Mouse (Mus musculus) MEL (cell line): ENCODE measurements around the gene Cab39. TPM values are rescaled to one million over a fixed set of nuclear protein-coding genes. Genes with fewer than 3 reads are reported as not detected.
A peak's percentile ranks its signal among the peaks of the same experiment; 100 is the strongest.

Experiments used
- DNase-seq: peaks from one replicate; pipeline ENCODE4 v3.0.0; 2011; ENCODE audit warnings: low read depth, low spot score
- H3K27ac ChIP-seq: 2 replicates; pipeline ENCODE4 v1.5.1; 2012; ENCODE audit warnings: low read depth, mild to moderate bottlenecking, control low read depth, low read length, moderate library complexity; ENCODE audit not compliant: control insufficient read depth
- H3K27me3 ChIP-seq, 2 experiments: fragments of 150-350 bp in 1 of 2; sonication (generic) in 1 of 2; 2 replicates each; pipeline ENCODE4 v1.6.1; 2012; ENCODE audit warnings: low read length in 2 of 2, mild to moderate bottlenecking in 2 of 2, improper control_type of control experiment in 1 of 2, moderate library complexity in 1 of 2; ENCODE audit not compliant: insufficient read depth in 2 of 2, control insufficient read depth in 1 of 2
- H3K36me3 ChIP-seq, 2 experiments: 2 replicates each; pipeline ENCODE4 v1.6.1; 2012 to 2014; ENCODE audit warnings: low read length in 2 of 2, improper control_type of control experiment in 1 of 2, inconsistent platforms in 1 of 2, mild to moderate bottlenecking in 1 of 2; ENCODE audit not compliant: insufficient read depth in 2 of 2, control insufficient read depth in 1 of 2
- H3K4me1 ChIP-seq, 2 experiments: fragments of 150-350 bp in 1 of 2; sonication (generic) in 1 of 2; 2 replicates each; pipeline ENCODE4 v1.6.1; 2012; ENCODE audit warnings: low read length in 2 of 2, improper control_type of control experiment in 1 of 2, mild to moderate bottlenecking in 1 of 2; ENCODE audit not compliant: insufficient read depth in 2 of 2, control insufficient read depth in 1 of 2
- H3K4me3 ChIP-seq, 2 experiments: fragments of 150-350 bp in 1 of 2; sonication (generic) in 1 of 2; 2 replicates each; pipeline ENCODE4 v1.5.1; 2012; ENCODE audit warnings: low read depth in 2 of 2, low read length in 2 of 2, mild to moderate bottlenecking in 2 of 2, moderate library complexity in 2 of 2, control low read depth in 1 of 2, improper control_type of control experiment in 1 of 2; ENCODE audit not compliant: control insufficient read depth in 1 of 2, insufficient read depth in 1 of 2
- H3K79me2 ChIP-seq: 2 replicates; pipeline ENCODE4 v1.6.1; 2012; ENCODE audit warnings: mild to moderate bottlenecking, low read length, moderate library complexity; ENCODE audit not compliant: control insufficient read depth, poor library complexity, insufficient read depth
- H3K9ac ChIP-seq: 2 replicates; pipeline ENCODE4 v1.6.1; 2012; ENCODE audit warnings: low read depth, mild to moderate bottlenecking, control low read depth, low read length, moderate library complexity; ENCODE audit not compliant: control insufficient read depth, poor library complexity, severe bottlenecking
- H3K9me3 ChIP-seq: fragments of 150-350 bp; sonication (generic); replicated peaks from 2 replicates; pipeline ENCODE4 v1.6.1; 2012; ENCODE audit warnings: mild to moderate bottlenecking, low read length, improper control_type of control experiment, moderate library complexity; ENCODE audit not compliant: insufficient read depth
- BHLHE40 ChIP-seq: IDR thresholded peaks from 2 replicates; pipeline ENCODE4 v1.6.1; 2012; ENCODE audit warnings: low read depth, mild to moderate bottlenecking, inconsistent platforms, low read length, improper control_type of control experiment, borderline replicate concordance
- CHD1 ChIP-seq: IDR thresholded peaks from 2 replicates; pipeline ENCODE4 v1.6.1; 2012; ENCODE audit warnings: low read depth, mild to moderate bottlenecking, inconsistent platforms, low read length, improper control_type of control experiment
- ELF1 ChIP-seq: IDR thresholded peaks from 2 replicates; pipeline ENCODE4 v1.6.1; 2014; ENCODE audit warnings: low read depth, mild to moderate bottlenecking, inconsistent platforms, low read length, improper control_type of control experiment, moderate library complexity
- ETS1 ChIP-seq: IDR thresholded peaks from 2 replicates; pipeline ENCODE4 v1.6.1; 2012; ENCODE audit warnings: low read depth, mild to moderate bottlenecking, inconsistent platforms, low read length, improper control_type of control experiment, moderate library complexity
- MXI1 ChIP-seq: IDR thresholded peaks from 2 replicates; pipeline ENCODE4 v1.6.1; 2011; ENCODE audit warnings: mild to moderate bottlenecking, low read depth, low read length, improper control_type of control experiment
- MYB ChIP-seq: IDR thresholded peaks from 2 replicates; pipeline ENCODE4 v1.6.1; 2011; ENCODE audit warnings: mild to moderate bottlenecking, low read depth, low read length, improper control_type of control experiment
- NELFE ChIP-seq: IDR thresholded peaks from 2 replicates; pipeline ENCODE4 v1.6.1; 2011; ENCODE audit warnings: low read depth, low read length, improper control_type of control experiment
- NRF1 ChIP-seq: IDR thresholded peaks from 2 replicates; pipeline ENCODE4 v1.6.1; 2014; ENCODE audit warnings: low read depth, mild to moderate bottlenecking, inconsistent platforms, low read length, improper control_type of control experiment, moderate library complexity; ENCODE audit not compliant: poor library complexity, insufficient read depth, severe bottlenecking
- POLR2A ChIP-seq, 2 experiments: IDR thresholded peaks; 2 replicates each; pipeline ENCODE4 v1.6.1; 2011 to 2012; ENCODE audit warnings: low read length in 2 of 2, mild to moderate bottlenecking in 2 of 2, control low read depth in 1 of 2, improper control_type of control experiment in 1 of 2, low read depth in 1 of 2, moderate library complexity in 1 of 2; ENCODE audit not compliant: control insufficient read depth in 1 of 2, insufficient read depth in 1 of 2, poor library complexity in 1 of 2
- RAD21 ChIP-seq: IDR thresholded peaks from 2 replicates; pipeline ENCODE4 v1.6.1; 2011; ENCODE audit warnings: mild to moderate bottlenecking, low read depth, low read length, improper control_type of control experiment
- SIN3A ChIP-seq: IDR thresholded peaks from 2 replicates; pipeline ENCODE4 v1.6.1; 2012; ENCODE audit warnings: low read length, improper control_type of control experiment, inconsistent platforms
- TAL1 ChIP-seq: IDR thresholded peaks from 2 replicates; pipeline ENCODE4 v1.6.1; 2012; ENCODE audit warnings: mild to moderate bottlenecking, inconsistent platforms, low read length, moderate library complexity, mixed read lengths
- TBP ChIP-seq: IDR thresholded peaks from 2 replicates; pipeline ENCODE4 v1.8.0; 2011; ENCODE audit warnings: low read depth, low read length, improper control_type of control experiment
- TCF12 ChIP-seq: IDR thresholded peaks from 2 replicates; pipeline ENCODE4 v1.6.1; 2014; ENCODE audit warnings: low read depth, mild to moderate bottlenecking, inconsistent platforms, low read length, improper control_type of control experiment, moderate library complexity
- UBTF ChIP-seq: IDR thresholded peaks from 2 replicates; pipeline ENCODE4 v1.6.1; 2012; ENCODE audit warnings: low read depth, mild to moderate bottlenecking, inconsistent platforms, low read length, improper control_type of control experiment, moderate library complexity, borderline replicate concordance; ENCODE audit not compliant: insufficient read depth
- polyA plus RNA-seq, 2 experiments: library from polyadenylated mRNA; stranded (reverse) in 1 of 2; unstranded in 1 of 2; fragments of >175 nt in 1 of 2; fragments of >200 nt in 1 of 2; gene quantifications; 2 replicates each; pipeline versions ENCODE4 v1.2.1 to v1.2.4; 2012; ENCODE audit warnings: low replicate concordance in 2 of 2, low read depth in 1 of 2; ENCODE audit not compliant: insufficient read length in 2 of 2, insufficient read depth in 1 of 2, missing spikeins in 1 of 2
- total RNA-seq: library from RNA; depleted of rRNA; stranded (reverse); fragments of 300-350 nt; gene quantifications from 2 replicates; pipeline ENCODE4 v1.2.3, GENCODE M21; 2012

Gene Cab39
- total and polyA plus RNA-seq, 3 experiments, result 66.5 to 144 (median 68.7) TPM

- Histone ChIP-seq H3K27ac (no peak overlapping the region), H3K9me3 (no peaks in the 10 kb centered on the region), H3K79me2 (no peaks in the 10 kb centered on the region), H3K36me3 (no peaks in the 10 kb centered on the region), H3K27me3 (no peaks in the 10 kb centered on the region; a peak in 1 of 4 replicates), H3K9ac (no peak overlapping the region), H3K4me1 (peaks cover 0 to 8% of the 10 kb centered on the region in 2 experiments; a peak in 2 of 4 replicates), H3K4me3 (no peak overlapping the region)
- no peak for DNase-seq
- TF ChIP-seq TAL1 (no peak), MXI1 (no peak), CHD1 (no peak), BHLHE40 (no peak), RAD21 (no peak), MYB (no peak)
Measured at GRCm38 (mm10) chr1:85887221-85887620, 94.0 kb downstream of the Cab39 start.

- Histone ChIP-seq H3K36me3 (peaks cover 0 to 14% of the 10 kb centered on the region in 2 experiments; a peak in 2 of 4 replicates), H3K27ac (no peak within 1 kb of the TSS; the same call in 1 of the 2 replicates), H3K27me3 (no peaks in the 10 kb centered on the region), H3K4me1 (peaks cover 8 to 26% of the 10 kb centered on the region in 2 experiments), H3K4me3 (peak within 1 kb of the TSS; percentile 76 to 99)
- peak; percentile 88 for DNase-seq
- peak; percentile 55 for TF ChIP-seq SIN3A
- no peak for TF ChIP-seq ETS1
- 0 out of 2 replicates have a peak, but pooled peaks have one; percentile 27 for TF ChIP-seq TCF12
- TF ChIP-seq MXI1, result 0 out of 2 replicates have a peak, but pooled peaks have one; percentile 47
- TF ChIP-seq ELF1, result peak; percentile 51; the same call in 1 of the 2 replicates
- TF ChIP-seq UBTF, result 0 out of 2 replicates have a peak, but pooled peaks have one; percentile 87
- TF ChIP-seq TBP, result peak; percentile 92
- peak; percentile 42; the same call in 1 of the 2 replicates for TF ChIP-seq NELFE
- peak; percentile 71 for TF ChIP-seq NRF1
- no peak for TF ChIP-seq CHD1
- peak; percentile 49 to 57; a peak in 2 of 4 replicates for TF ChIP-seq POLR2A (IDR thresholded peaks at IDR 0.05; ENCODE audit: control insufficient read depth in 1 of 2, insufficient read depth in 1 of 2, low read depth in 1 of 2, low read length in 2 of 2, poor library complexity in 1 of 2)
- TF ChIP-seq, all 39 proteins: peak for 9
- no peaks in the 10 kb centered on the region; the same call in 1 of the 2 replicates for H3K79me2 ChIP-seq
- peak within 1 kb of the TSS; percentile 68 for H3K9ac ChIP-seq
- H3K9me3 ChIP-seq, result no peaks in the 10 kb centered on the region
Measured at GRCm38 (mm10) chr1:85894231-85894747, 101.0 kb downstream of the Cab39 start, which contains the start of gene Itm2c. Gene Itm2c, plus strand, starts transcription at chr1:85894281.
